ENCODE assay signal across 9 mouse cellular contexts in genomic region chr10:41037722-41038121, GRCm38 (mm10). TPM values are rescaled to one million over a fixed set of nuclear protein-coding genes. Genes with fewer than 3 reads are reported as not detected.
DNase-seq lines count a peak whose midpoint lies in the region; ATAC-seq lines count a peak whose summit lies in the region.
"Had no signal": no experiment of that assay in that cellular context is flagged by ENCODE, and none has a peak within 500 bp of the region (broad histone marks: within the 10 kb centered on the region; RNA-seq: fewer than 3 reads in every experiment).

No protein-coding gene starts in this region.

- intact Hi-C loops in left cerebral cortex, postnatal 25 days (cut with DNase I): no loop called here
- intact Hi-C loops in gastrocnemius, postnatal 14 days (cut with DNase I; ENCODE audit: low total_unique reads): no loop called here

- peak; percentile 5 to 9 for DNase-seq in heart, adult 18-20 months
- peak; percentile 62 for DNase-seq in adrenal gland, postnatal 14 days
- peak; percentile 48 to 53 for DNase-seq in frontal cortex, postnatal 10 days (ENCODE audit: low spot score in 2 of 2)
- peak; percentile 63 to 76 for DNase-seq in left cerebral cortex, postnatal 25 days (ENCODE audit: low spot score in 2 of 2)
- no peak for DNase-seq in thymus, postnatal 25 days
- DNase-seq in gastrocnemius, postnatal 25 days: no peak
- DNase-seq in gastrocnemius, postnatal 14 days: no peak

- no peak overlapping the region for H3K9ac ChIP-seq in heart, embryonic 12.5 days

- 73% methylated on average over 8 of the region's 8 CpGs for WGBS in heart, embryonic 12.5 days

- H3K36me3 ChIP-seq in heart, embryonic 12.5 days: no peaks in the 10 kb centered on the region

- no peak overlapping the region for H3K4me2 ChIP-seq in heart, embryonic 12.5 days

- H3K27ac ChIP-seq in heart, embryonic 12.5 days (ENCODE audit: poor library complexity, severe bottlenecking): no peak overlapping the region
- H3K27ac ChIP-seq: kidney, postnatal 0 days had no signal

- no peak overlapping the region for H3K4me3 ChIP-seq in heart, embryonic 12.5 days

- no peaks in the 10 kb centered on the region for H3K4me1 ChIP-seq in heart, embryonic 12.5 days (replicated peaks)

- no peaks in the 10 kb centered on the region for H3K9me3 ChIP-seq in heart, embryonic 12.5 days (replicated peaks)

- ATAC-seq in heart, embryonic 12.5 days (ENCODE audit: insufficient number of reproducible peaks, low FRiP score): no peak

- H3K27me3 ChIP-seq in heart, embryonic 12.5 days (replicated peaks): no peaks in the 10 kb centered on the region

RNA-seq across cellular contexts. Expression of gene Gpr6, which starts 34.4 kb away (rescaled TPM):
- total RNA-seq in heart, adult 18-20 months (2021): not detected
- not detected in 2 replicates for polyA plus RNA-seq in heart, embryonic 12.5 days (2016; fragmentation: Nextera tagmentation; extraction: Ambion mirVana)
- not detected in 2 replicates for total RNA-seq in adrenal gland, postnatal 14 days (2021)
- 10 to 100 TPM in 1 of 2 experiments, 1 to 10 TPM in 1; 4.3 to 14.2 TPM for total RNA-seq in left cerebral cortex, postnatal 25 days (2021)
- total RNA-seq in gastrocnemius, postnatal 25 days (2021): not detected
- not detected for total RNA-seq in gastrocnemius, postnatal 14 days (2021)
- polyA plus RNA-seq: kidney, postnatal 0 days had no signal

Comparison
In these comparisons a context has a peak if more than half of its experiments do, and no peak if none do; other contexts are left out.
1. DNase-seq: peak in heart, adult 18-20 months (2 of 2), adrenal gland, postnatal 14 days (single experiment), frontal cortex, postnatal 10 days (2 of 2) and left cerebral cortex, postnatal 25 days (2 of 2); none in thymus, postnatal 25 days (single experiment), gastrocnemius, postnatal 25 days (single experiment) and gastrocnemius, postnatal 14 days (single experiment).